Mouse (Mus musculus): ENCODE measurements at regions not wholly inside any gene's neighbourhood (a gene's known extent, or its start where the extent isn't known, plus 50 kb on each side); places are given as distances from the start of the nearest gene placed in this dataset.

DNA sequence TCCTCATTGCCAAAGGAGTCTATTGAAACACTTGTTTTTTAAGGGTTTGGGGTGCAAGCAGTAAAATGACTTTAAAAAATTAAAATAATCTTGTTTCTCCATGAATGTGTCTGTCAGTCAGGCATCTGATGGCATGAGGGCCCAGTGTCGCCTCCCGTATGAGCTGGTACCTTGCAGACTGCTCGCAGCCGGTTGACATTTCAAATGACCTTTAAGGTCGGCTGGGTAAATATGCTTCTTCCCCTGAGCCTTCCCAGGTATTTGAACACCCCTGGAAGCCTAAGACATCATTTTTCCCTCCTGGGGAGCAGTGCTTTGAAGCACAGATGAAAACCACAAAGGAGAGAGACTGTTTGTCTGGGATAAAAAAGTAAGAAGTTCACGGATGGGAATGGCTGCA is 52.2 kb upstream of the Lclat1 start:
- 74% methylated on average over 6 of the region's 6 CpGs for WGBS
- no peaks in the 10 kb centered on the region for H3K27me3 ChIP-seq (replicated peaks; ENCODE audit: control insufficient read depth, insufficient read depth, low read length)
- no peak overlapping the region for H3K9ac ChIP-seq (ENCODE audit: low read depth, low read length)
- no peak overlapping the region for H3K4me2 ChIP-seq (ENCODE audit: low read depth, low read length)
- no peak overlapping the region for H3K27ac ChIP-seq (ENCODE audit: low read length)
- no peak overlapping the region for H3K4me3 ChIP-seq (ENCODE audit: low read length)
- no peaks in the 10 kb centered on the region for H3K36me3 ChIP-seq (ENCODE audit: control insufficient read depth, insufficient read depth, low read length)
- peaks cover 9% of the 10 kb centered on the region for H3K4me1 ChIP-seq (ENCODE audit: control insufficient read depth, insufficient read depth, low read length)
- H3K9me3 ChIP-seq (ENCODE audit: control insufficient read depth, low read length) = no peaks in the 10 kb centered on the region
- no peak for ATAC-seq

DNA sequence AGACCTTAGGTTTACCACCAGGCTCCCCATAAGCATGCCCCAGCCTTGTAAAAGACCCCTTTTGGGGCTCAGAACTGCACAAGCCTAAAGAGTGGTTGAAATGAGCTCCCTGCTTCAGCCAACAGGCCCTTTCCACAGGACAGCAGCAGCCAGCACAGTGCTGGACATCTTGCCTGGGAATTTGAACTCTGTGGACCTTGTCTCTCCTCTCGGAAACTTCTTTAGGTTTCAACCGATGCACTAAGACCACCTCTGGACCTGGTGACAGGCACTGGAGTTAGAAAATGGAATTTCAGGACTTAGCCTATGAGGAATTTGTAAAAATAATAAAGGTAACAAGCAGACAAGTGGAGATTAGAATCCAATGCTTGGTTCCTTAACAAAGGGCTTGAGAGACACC is 51.2 kb upstream of the Lclat1 start:
- no peaks in the 10 kb centered on the region for H3K36me3 ChIP-seq (ENCODE audit: control insufficient read depth, insufficient read depth, low read length)
- H3K4me1 ChIP-seq (ENCODE audit: control insufficient read depth, insufficient read depth, low read length) = peaks cover 9% of the 10 kb centered on the region
- H3K9me3 ChIP-seq (ENCODE audit: control insufficient read depth, low read length) = no peaks in the 10 kb centered on the region
- no peak overlapping the region for H3K4me2 ChIP-seq (ENCODE audit: low read depth, low read length)
- H3K9ac ChIP-seq (ENCODE audit: low read depth, low read length) = no peak overlapping the region
- no peak for ATAC-seq
- H3K27ac ChIP-seq (ENCODE audit: low read length) = no peak overlapping the region
- H3K4me3 ChIP-seq (ENCODE audit: low read length) = no peak overlapping the region
- no peaks in the 10 kb centered on the region for H3K27me3 ChIP-seq (replicated peaks; ENCODE audit: control insufficient read depth, insufficient read depth, low read length)
- WGBS = 90% methylated on average over 2 of the region's 2 CpGs
